Mouse (Mus musculus) lung, postnatal 0 days (tissue): ENCODE data around the gene Ovol1. TPM values are rescaled to one million over a fixed set of nuclear protein-coding genes. Genes with fewer than 3 reads are reported as not detected.

Experiments
- ATAC-seq: fragments of 200-750 bp; cut with Nextera tagmentation; 2 replicates; pipeline ENCODE4 v1.8.0; 2017; ENCODE audit warnings: moderate library complexity
- DNase-seq: peaks from one replicate; pipeline ENCODE4 v3.0.0-alpha.2; 2016; ENCODE audit warnings: low spot score
- H3K27ac ChIP-seq: fragments of 300-500 bp; sonication (generic); 2 replicates; pipeline ENCODE4 v1.5.1; 2014; ENCODE audit warnings: antibody characterized with exemption, mild to moderate bottlenecking, low read length, mixed read lengths
- H3K27me3 ChIP-seq: fragments of 300-500 bp; sonication (generic); replicated peaks from 2 replicates; pipeline ENCODE4 v1.6.1; 2014; ENCODE audit warnings: low read length, mixed read lengths; ENCODE audit not compliant: insufficient read depth
- H3K36me3 ChIP-seq: fragments of 300-500 bp; sonication (generic); 2 replicates; pipeline ENCODE4 v1.6.1; 2014; ENCODE audit warnings: low read length, mixed read lengths; ENCODE audit not compliant: insufficient read depth
- H3K4me1 ChIP-seq: fragments of 300-500 bp; sonication (generic); 2 replicates; pipeline ENCODE4 v1.6.1; 2014; ENCODE audit warnings: antibody characterized with exemption, low read depth, low read length, mixed read lengths; ENCODE audit not compliant: insufficient read depth
- H3K4me2 ChIP-seq: fragments of 300-500 bp; sonication (generic); replicated peaks from 2 replicates; pipeline ENCODE4 v1.6.1; 2014; ENCODE audit warnings: low read depth, mild to moderate bottlenecking, low read length, moderate library complexity, mixed read lengths
- H3K4me3 ChIP-seq: fragments of 300-500 bp; sonication (generic); 2 replicates; pipeline ENCODE4 v1.5.1; 2014; ENCODE audit warnings: low read depth, low read length
- H3K9ac ChIP-seq: fragments of 300-500 bp; sonication (generic); replicated peaks from 2 replicates; pipeline ENCODE4 v1.6.1; 2014; ENCODE audit warnings: low read depth, mild to moderate bottlenecking
- H3K9me3 ChIP-seq: fragments of 300-500 bp; sonication (generic); 2 replicates; pipeline ENCODE4 v1.6.1; 2016; ENCODE audit warnings: low read length, mixed read lengths
- CTCF ChIP-seq: IDR thresholded peaks from 2 replicates; pipeline ENCODE4 v1.5.1; 2016; ENCODE audit warnings: antibody characterized with exemption, mild to moderate bottlenecking
- EP300 ChIP-seq: IDR thresholded peaks from 2 replicates; pipeline ENCODE4 v1.6.1; 2016; ENCODE audit warnings: antibody characterized with exemption, mild to moderate bottlenecking, control low read depth
- WGBS: fragments of 180-500 bp; shearing (Covaris S2); extraction: QIAGEN DNeasy Blood & Tissue Kit; methylation state at CpG from one replicate; pipeline ENCODE4 v1.1.7; 2014; 5-methylcytosine and 5-hydroxymethylcytosine counted together
- polyA plus RNA-seq: library from polyadenylated mRNA; unstranded; fragments of >200 nt; fragmentation: Nextera tagmentation; extraction: Ambion mirVana; gene quantifications from 2 replicates; pipeline ENCODE4 v1.2.1, GENCODE M21; 2015

Gene Ovol1
- polyA plus RNA-seq, 1 experiment from 2014 or later: 2.1 TPM

DNA sequence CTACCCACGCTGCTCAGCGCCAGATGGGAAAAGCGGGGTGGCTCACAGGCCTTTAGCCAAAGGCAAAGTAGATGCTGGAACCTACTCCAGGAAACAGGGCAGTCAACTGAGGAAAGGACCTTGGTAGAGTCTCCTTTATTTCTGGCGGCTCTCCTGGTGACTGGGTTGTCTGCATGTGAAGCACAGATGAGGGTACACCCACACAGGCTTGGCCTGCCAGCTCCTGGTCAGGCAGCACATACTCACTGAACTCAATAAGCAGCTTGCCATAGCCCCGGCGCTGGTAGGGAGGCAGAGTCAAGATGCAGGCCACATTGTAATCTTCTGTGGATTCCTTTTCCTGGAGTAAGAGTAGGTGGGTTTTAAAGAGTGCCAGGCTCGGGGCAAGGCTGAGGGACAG, 44.7 kb upstream of the Ovol1 start:
- Histone ChIP-seq H3K27me3 (no peaks in the 10 kb centered on the region), H3K27ac (no peak overlapping the region), H3K9me3 (no peaks in the 10 kb centered on the region), H3K36me3 (peaks cover 44% of the 10 kb centered on the region), H3K4me2 (no peak overlapping the region), H3K4me1 (peaks cover 11% of the 10 kb centered on the region), H3K4me3 (no peak overlapping the region), H3K9ac (no peak overlapping the region)
- ATAC-seq: no peak
- TF ChIP-seq CTCF: no peak
- TF ChIP-seq EP300: no peak
- no peak for DNase-seq
- 92% methylated on average over 7 of the region's 7 CpGs for WGBS

DNA sequence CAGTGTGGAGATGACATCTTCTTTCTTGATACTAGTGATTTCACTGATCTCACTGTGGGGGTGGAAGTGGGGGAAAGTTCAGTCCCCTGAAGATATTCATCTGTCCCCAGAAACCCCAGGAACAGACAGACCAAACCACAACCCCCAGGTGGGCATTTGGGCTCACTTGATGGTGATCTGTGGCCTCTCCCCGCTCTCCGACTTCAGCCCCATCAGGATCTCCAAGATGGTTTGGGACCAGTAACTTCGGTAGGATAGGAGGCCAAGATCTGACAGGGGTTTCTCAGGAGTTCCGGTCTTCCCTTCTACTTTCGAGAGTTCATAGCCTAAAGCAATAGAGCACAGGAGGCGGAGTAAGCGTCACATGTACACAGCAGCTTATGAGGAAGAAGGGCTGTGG, 43.2 kb upstream of the Ovol1 start:
- WGBS: 86% methylated on average over 7 of the region's 7 CpGs
- TF ChIP-seq EP300 (no peak), CTCF (no peak)
- Histone ChIP-seq H3K4me1 (peaks cover 5% of the 10 kb centered on the region), H3K4me2 (no peak overlapping the region), H3K27ac (no peak overlapping the region), H3K4me3 (no peak overlapping the region), H3K27me3 (no peaks in the 10 kb centered on the region), H3K36me3 (peaks cover 42% of the 10 kb centered on the region), H3K9me3 (no peaks in the 10 kb centered on the region), H3K9ac (no peak overlapping the region)
- ATAC-seq (no peak), DNase-seq (no peak)

GRCm38 (mm10) chr19:5601752-5602541, 41.5 kb upstream of the Ovol1 start, which contains the start of gene Rnaseh2c:
Gene Rnaseh2c (plus strand): TSS chr19:5601873.
- peak; percentile 94 for DNase-seq
- WGBS: under 1% methylated on average over 63 of the region's 64 CpGs
- H3K4me3 ChIP-seq: peak within 1 kb of the TSS; percentile 78
- ATAC-seq: peak; percentile 90
- H3K9ac ChIP-seq: peak within 1 kb of the TSS; percentile 80
- H3K4me2 ChIP-seq: peak within 1 kb of the TSS; percentile 99
- no peaks in the 10 kb centered on the region for H3K9me3 ChIP-seq
- H3K36me3 ChIP-seq: peaks cover 26% of the 10 kb centered on the region
- TF ChIP-seq CTCF (no peak), EP300 (no peak)
- peak within 1 kb of the TSS; percentile 57 for H3K27ac ChIP-seq
- H3K27me3 ChIP-seq: no peaks in the 10 kb centered on the region
- peaks cover 5% of the 10 kb centered on the region for H3K4me1 ChIP-seq

GRCm38 (mm10) chr19:5599224-5599623, 38.8 kb upstream of the Ovol1 start:
- peaks cover 3% of the 10 kb centered on the region; the same call in 1 of the 2 replicates for H3K36me3 ChIP-seq
- H3K4me3 ChIP-seq: no peak overlapping the region
- H3K27ac ChIP-seq: no peak overlapping the region
- H3K9me3 ChIP-seq: no peaks in the 10 kb centered on the region
- no peak overlapping the region for H3K4me2 ChIP-seq
- H3K9ac ChIP-seq: no peak overlapping the region
- ATAC-seq (no peak), DNase-seq (no peak)
- TF ChIP-seq EP300 (no peak), CTCF (no peak)
- H3K4me1 ChIP-seq: peaks cover 5% of the 10 kb centered on the region
- no peaks in the 10 kb centered on the region for H3K27me3 ChIP-seq
- 64% methylated on average over 4 of the region's 4 CpGs for WGBS

DNA sequence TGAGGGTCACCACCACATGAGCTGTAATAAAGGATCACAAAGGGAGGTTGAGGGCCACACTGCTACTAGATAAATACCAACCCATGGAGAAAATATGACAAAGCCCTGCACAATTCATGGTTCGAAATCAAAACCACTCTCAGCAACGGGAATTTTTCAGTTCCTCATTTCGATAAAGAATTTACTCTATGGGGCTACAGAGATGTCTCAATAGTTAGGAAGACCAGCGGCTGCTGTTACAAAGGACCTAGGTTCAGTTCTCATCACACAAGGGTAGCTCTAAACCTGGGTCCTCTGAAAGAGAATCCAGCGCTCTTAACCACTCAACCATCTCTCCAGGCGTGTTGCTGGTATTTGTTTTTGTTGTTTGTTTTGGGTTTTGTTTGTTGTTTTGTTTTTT, 31.4 kb upstream of the Ovol1 start:
- no peaks in the 10 kb centered on the region for H3K4me1 ChIP-seq
- no peaks in the 10 kb centered on the region for H3K9me3 ChIP-seq
- H3K27ac ChIP-seq: no peak overlapping the region
- ATAC-seq (no peak), DNase-seq (no peak)
- H3K4me2 ChIP-seq: no peak overlapping the region
- 76% methylated on average over 6 of the region's 6 CpGs for WGBS
- no peaks in the 10 kb centered on the region for H3K36me3 ChIP-seq
- no peaks in the 10 kb centered on the region for H3K27me3 ChIP-seq
- no peak overlapping the region for H3K9ac ChIP-seq
- H3K4me3 ChIP-seq: no peak overlapping the region
- TF ChIP-seq EP300: no peak
- no peak for TF ChIP-seq CTCF

- Histone ChIP-seq H3K4me3 (no peak overlapping the region), H3K9me3 (no peaks in the 10 kb centered on the region), H3K4me1 (no peaks in the 10 kb centered on the region), H3K4me2 (no peak overlapping the region), H3K9ac (no peak overlapping the region), H3K27me3 (no peaks in the 10 kb centered on the region), H3K36me3 (no peaks in the 10 kb centered on the region), H3K27ac (no peak overlapping the region)
- 66% methylated on average over 9 of the region's 9 CpGs for WGBS
- TF ChIP-seq CTCF: peak; percentile 32
- TF ChIP-seq EP300: no peak
- ATAC-seq (no peak), DNase-seq (no peak)
Measured at GRCm38 (mm10) chr19:5589159-5589558, 28.7 kb upstream of the Ovol1 start.
